Mouse (Mus musculus): ENCODE measurements at regions not wholly inside any gene's neighbourhood (a gene's known extent, or its start where the extent isn't known, plus 50 kb on each side); places are given as distances from the start of the nearest gene placed in this dataset.

DNA sequence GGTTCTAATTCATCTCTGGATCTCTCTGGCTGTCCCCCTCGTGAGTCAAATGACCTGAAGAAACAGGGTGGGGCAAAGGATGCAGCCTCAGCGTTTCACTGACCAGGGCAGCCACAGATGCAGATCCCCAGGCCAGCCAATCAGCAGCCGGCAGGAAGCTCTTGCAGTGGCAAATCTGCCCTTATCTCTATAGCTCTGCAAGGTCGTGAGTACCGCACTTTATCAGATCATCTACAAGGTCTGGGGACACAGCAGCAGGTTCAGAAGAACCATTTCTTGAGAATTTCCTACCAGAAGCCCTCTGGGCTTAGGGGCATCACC lies 232.9 kb downstream of the Bcl11b start:
- H3K4me2 ChIP-seq (replicated peaks; ENCODE audit: low read depth, low read length, severe bottlenecking), result no peak overlapping the region
- ATAC-seq (ENCODE audit: low FRiP score, low read depth), result no peak
- no peak overlapping the region for H3K27ac ChIP-seq (replicated peaks; ENCODE audit: low read depth, low read length)
- H3K36me3 ChIP-seq (ENCODE audit: control insufficient read depth, insufficient read depth, low read length), result no peaks in the 10 kb centered on the region
- no peak for DNase-seq (ENCODE audit: low spot score)
- no peak overlapping the region for H3K4me3 ChIP-seq (replicated peaks; ENCODE audit: low read length)
- H3K4me1 ChIP-seq (ENCODE audit: control insufficient read depth, insufficient read depth, low read length), result no peaks in the 10 kb centered on the region
- no peaks in the 10 kb centered on the region; the same call in 1 of the 2 replicates for H3K27me3 ChIP-seq (ENCODE audit: control insufficient read depth, insufficient read depth, low read length)
- no peak overlapping the region for H3K9ac ChIP-seq (ENCODE audit: low read depth, low read length, severe bottlenecking)
- no peaks in the 10 kb centered on the region for H3K9me3 ChIP-seq (ENCODE audit: control insufficient read depth, low read length)
- no peak for TF ChIP-seq POLR2A (IDR thresholded peaks at IDR 0.05; ENCODE audit: borderline replicate concordance, extremely low read depth, insufficient read depth, insufficient read length)
- 26% methylated on average over 5 of the region's 5 CpGs for WGBS

GRCm38 (mm10) chr12:107771325-107771724 lies 232.1 kb downstream of the Bcl11b start:
- no peak overlapping the region for H3K27ac ChIP-seq (replicated peaks; ENCODE audit: low read depth, low read length)
- no peak overlapping the region for H3K4me3 ChIP-seq (replicated peaks; ENCODE audit: low read length)
- 0 out of 2 replicates have a peak, but pooled peaks cover 3% of the 10 kb centered on the region for H3K9me3 ChIP-seq (ENCODE audit: control insufficient read depth, low read length)
- ATAC-seq (ENCODE audit: low FRiP score, low read depth) (no peak), DNase-seq (ENCODE audit: low spot score) (no peak)
- H3K4me2 ChIP-seq (replicated peaks; ENCODE audit: low read depth, low read length, severe bottlenecking), result no peak overlapping the region
- no peak overlapping the region for H3K9ac ChIP-seq (ENCODE audit: low read depth, low read length, severe bottlenecking)
- TF ChIP-seq POLR2A (IDR thresholded peaks at IDR 0.05; ENCODE audit: borderline replicate concordance, extremely low read depth, insufficient read depth, insufficient read length), result no peak
- H3K4me1 ChIP-seq (ENCODE audit: control insufficient read depth, insufficient read depth, low read length), result no peaks in the 10 kb centered on the region
- H3K36me3 ChIP-seq (ENCODE audit: control insufficient read depth, insufficient read depth, low read length), result no peaks in the 10 kb centered on the region
- no peaks in the 10 kb centered on the region for H3K27me3 ChIP-seq (ENCODE audit: control insufficient read depth, insufficient read depth, low read length)
- 77% methylated on average over 2 of the region's 2 CpGs for WGBS

GRCm38 (mm10) chr12:107771809-107772208 lies 231.6 kb downstream of the Bcl11b start:
- no peak overlapping the region for H3K27ac ChIP-seq (replicated peaks; ENCODE audit: low read depth, low read length)
- H3K4me3 ChIP-seq (replicated peaks; ENCODE audit: low read length), result no peak overlapping the region
- H3K9me3 ChIP-seq (ENCODE audit: control insufficient read depth, low read length), result 0 out of 2 replicates have a peak, but pooled peaks cover 3% of the 10 kb centered on the region
- H3K27me3 ChIP-seq (ENCODE audit: control insufficient read depth, insufficient read depth, low read length), result no peaks in the 10 kb centered on the region
- no peak for DNase-seq (ENCODE audit: low spot score)
- no peak for TF ChIP-seq POLR2A (IDR thresholded peaks at IDR 0.05; ENCODE audit: borderline replicate concordance, extremely low read depth, insufficient read depth, insufficient read length)
- WGBS, result 41% methylated on average over 3 of the region's 3 CpGs
- no peaks in the 10 kb centered on the region for H3K4me1 ChIP-seq (ENCODE audit: control insufficient read depth, insufficient read depth, low read length)
- no peaks in the 10 kb centered on the region for H3K36me3 ChIP-seq (ENCODE audit: control insufficient read depth, insufficient read depth, low read length)
- no peak for ATAC-seq (ENCODE audit: low FRiP score, low read depth)
- H3K9ac ChIP-seq (ENCODE audit: low read depth, low read length, severe bottlenecking), result no peak overlapping the region
- no peak overlapping the region for H3K4me2 ChIP-seq (replicated peaks; ENCODE audit: low read depth, low read length, severe bottlenecking)

GRCm38 (mm10) chr12:107778046-107778445 lies 225.4 kb downstream of the Bcl11b start:
- Histone ChIP-seq H3K27me3 (ENCODE audit: control insufficient read depth, insufficient read depth, low read length) (no peaks in the 10 kb centered on the region), H3K9me3 (ENCODE audit: control insufficient read depth, low read length) (0 out of 2 replicates have a peak, but pooled peaks cover 3% of the 10 kb centered on the region), H3K36me3 (ENCODE audit: control insufficient read depth, insufficient read depth, low read length) (no peaks in the 10 kb centered on the region), H3K27ac (replicated peaks; ENCODE audit: low read depth, low read length) (no peak overlapping the region), H3K4me2 (replicated peaks; ENCODE audit: low read depth, low read length, severe bottlenecking) (no peak overlapping the region), H3K4me3 (replicated peaks; ENCODE audit: low read length) (no peak overlapping the region), H3K4me1 (ENCODE audit: control insufficient read depth, insufficient read depth, low read length) (0 out of 2 replicates have a peak, but pooled peaks cover 2% of the 10 kb centered on the region), H3K9ac (ENCODE audit: low read depth, low read length, severe bottlenecking) (no peak overlapping the region)
- DNase-seq (ENCODE audit: low spot score), result no peak
- ATAC-seq (ENCODE audit: low FRiP score, low read depth), result no peak
- 26% methylated on average over 9 of the region's 9 CpGs for WGBS
- no peak for TF ChIP-seq POLR2A (IDR thresholded peaks at IDR 0.05; ENCODE audit: borderline replicate concordance, extremely low read depth, insufficient read depth, insufficient read length)

- H3K9ac ChIP-seq (ENCODE audit: low read depth, low read length, severe bottlenecking), result no peak overlapping the region
- H3K4me2 ChIP-seq (replicated peaks; ENCODE audit: low read depth, low read length, severe bottlenecking), result no peak overlapping the region
- no peak overlapping the region for H3K4me3 ChIP-seq (replicated peaks; ENCODE audit: low read length)
- no peaks in the 10 kb centered on the region for H3K36me3 ChIP-seq (ENCODE audit: control insufficient read depth, insufficient read depth, low read length)
- H3K27ac ChIP-seq (replicated peaks; ENCODE audit: low read depth, low read length), result no peak overlapping the region
- H3K4me1 ChIP-seq (ENCODE audit: control insufficient read depth, insufficient read depth, low read length), result 0 out of 2 replicates have a peak, but pooled peaks cover 2% of the 10 kb centered on the region
- H3K27me3 ChIP-seq (ENCODE audit: control insufficient read depth, insufficient read depth, low read length), result no peaks in the 10 kb centered on the region
- WGBS, result 75% methylated on average over 13 of the region's 13 CpGs
- 0 out of 2 replicates have a peak, but pooled peaks cover 3% of the 10 kb centered on the region for H3K9me3 ChIP-seq (ENCODE audit: control insufficient read depth, low read length)
- ATAC-seq (ENCODE audit: low FRiP score, low read depth) (no peak), DNase-seq (ENCODE audit: low spot score) (no peak)
- TF ChIP-seq POLR2A (IDR thresholded peaks at IDR 0.05; ENCODE audit: borderline replicate concordance, extremely low read depth, insufficient read depth, insufficient read length), result no peak
These were observed 223.9 kb downstream of the Bcl11b start for GRCm38 (mm10) chr12:107779306-107780057.

Data from limb, embryonic 14.5 days (tissue).